Comparison of ENCODE assay signal across 10 mouse cellular contexts in the genomic region with DNA sequence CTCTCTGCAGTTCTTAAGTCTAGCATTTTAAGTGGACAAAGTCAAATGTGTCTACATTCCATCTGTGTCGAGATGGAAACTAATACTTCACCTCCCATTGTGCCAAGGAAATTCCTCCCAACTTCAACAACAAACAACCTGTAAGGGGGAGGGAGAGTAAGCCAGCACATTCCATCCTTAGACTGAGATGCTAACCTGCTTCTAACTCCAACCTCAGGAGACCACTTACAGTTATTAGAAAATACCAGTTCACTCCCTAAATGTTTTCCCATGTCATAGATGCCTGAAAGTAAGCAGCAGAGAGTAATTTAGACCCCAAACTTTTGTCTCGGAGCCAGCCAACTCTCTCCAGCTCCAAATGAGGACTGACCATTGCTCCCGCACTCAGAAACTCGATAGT. TPM values are rescaled to one million over a fixed set of nuclear protein-coding genes. Genes with fewer than 3 reads are reported as not detected.
DNase-seq lines count a peak whose midpoint lies in the region; ATAC-seq and TF ChIP-seq lines count a peak whose summit lies in the region.
"Had no signal": no experiment of that assay in that cellular context is flagged by ENCODE, and none has a peak within 500 bp of the region (broad histone marks: within the 10 kb centered on the region; RNA-seq: fewer than 3 reads in every experiment).

No protein-coding gene starts in this region.

- H3K4me3 ChIP-seq in heart, adult 2 months: peak overlapping the region; percentile 63
- no peak overlapping the region for H3K4me3 ChIP-seq in liver, postnatal 0 days (ENCODE audit: low read depth, low read length)
- H3K4me3 ChIP-seq in liver, embryonic 12.5 days: no peak overlapping the region
- peak overlapping the region; percentile 43 for H3K4me3 ChIP-seq in heart, embryonic 12.5 days
- H3K4me3 ChIP-seq in myocyte: peak overlapping the region; percentile 42
- H3K4me3 ChIP-seq: midbrain, embryonic 13.5 days had no signal

- H3K9ac ChIP-seq in heart, adult 2 months (ENCODE audit: low read depth, low read length): peak overlapping the region; percentile 82
- no peak overlapping the region for H3K9ac ChIP-seq in liver, postnatal 0 days (replicated peaks)
- H3K9ac ChIP-seq in liver, embryonic 12.5 days: no peak overlapping the region
- peak overlapping the region; percentile 57; the same call in 1 of the 2 replicates for H3K9ac ChIP-seq in heart, embryonic 12.5 days
- H3K9ac ChIP-seq: forebrain, postnatal 0 days; midbrain, embryonic 13.5 days had no signal

- 30% methylated on average over 4 of the region's 4 CpGs for WGBS in heart, adult 2 months
- 59% methylated on average over 4 of the region's 4 CpGs for WGBS in liver, postnatal 0 days (ENCODE audit: insufficient replicate concordance)
- WGBS in liver, embryonic 12.5 days (ENCODE audit: insufficient replicate concordance): 51% methylated on average over 4 of the region's 4 CpGs
- WGBS in heart, embryonic 12.5 days: 41% methylated on average over 4 of the region's 4 CpGs

- peaks cover 10% of the 10 kb centered on the region for H3K4me1 ChIP-seq in heart, adult 2 months (ENCODE audit: control insufficient read depth, insufficient read depth, low read length)
- peaks cover 4% of the 10 kb centered on the region; the same call in 1 of the 2 replicates for H3K4me1 ChIP-seq in liver, postnatal 0 days (ENCODE audit: insufficient read depth)
- H3K4me1 ChIP-seq in liver, embryonic 12.5 days: no peaks in the 10 kb centered on the region
- H3K4me1 ChIP-seq in heart, embryonic 12.5 days (replicated peaks): peaks cover 16% of the 10 kb centered on the region
- H3K4me1 ChIP-seq: midbrain, embryonic 13.5 days had no signal

- DNase-seq in heart, adult 2 months: no peak
- DNase-seq in heart, postnatal 10 days: no peak
- DNase-seq in liver, postnatal 0 days: no peak
- DNase-seq in frontal cortex, postnatal 14 days (ENCODE audit: low spot score in 2 of 2): no peak
- no peak for DNase-seq in layer of hippocampus, adult 18-20 months (ENCODE audit: low spot score in 2 of 2)
- DNase-seq: forebrain, postnatal 0 days had no signal

- H3K36me3 ChIP-seq in heart, adult 2 months (ENCODE audit: control insufficient read depth, insufficient read depth, low read length): peaks cover 31% of the 10 kb centered on the region
- H3K36me3 ChIP-seq in liver, postnatal 0 days (replicated peaks; ENCODE audit: insufficient read depth, low read length): no peaks in the 10 kb centered on the region
- no peaks in the 10 kb centered on the region for H3K36me3 ChIP-seq in liver, embryonic 12.5 days
- no peaks in the 10 kb centered on the region for H3K36me3 ChIP-seq in heart, embryonic 12.5 days
- H3K36me3 ChIP-seq in myocyte (ENCODE audit: control insufficient read depth, insufficient read depth): peaks cover 26% of the 10 kb centered on the region
- H3K36me3 ChIP-seq: midbrain, embryonic 13.5 days had no signal

- no peak for TF ChIP-seq EP300 in heart, adult 2 months (IDR thresholded peaks at IDR 0.05; ENCODE audit: insufficient read depth, low read depth, low read length)
- TF ChIP-seq EP300 in liver, postnatal 0 days (IDR thresholded peaks at IDR 0.05; ENCODE audit: low read depth): no peak

- H3K4me2 ChIP-seq in liver, postnatal 0 days (ENCODE audit: low read depth, low read length): no peak overlapping the region
- H3K4me2 ChIP-seq in liver, embryonic 12.5 days: no peak overlapping the region
- peak overlapping the region; percentile 14; the same call in 1 of the 2 replicates for H3K4me2 ChIP-seq in heart, embryonic 12.5 days
- peak overlapping the region; percentile 83 for H3K4me2 ChIP-seq in myocyte (ENCODE audit: low read depth)
- H3K4me2 ChIP-seq: midbrain, embryonic 13.5 days had no signal

- no peak for TF ChIP-seq CTCF in heart, adult 2 months (IDR thresholded peaks at IDR 0.05)
- no peak for TF ChIP-seq CTCF in liver, postnatal 0 days (IDR thresholded peaks at IDR 0.05; ENCODE audit: low read depth)

- no peak; the same call in 1 of the 2 replicates for TF ChIP-seq POLR2A in heart, adult 2 months (IDR thresholded peaks at IDR 0.05; ENCODE audit: insufficient read depth, low read depth, low read length)
- TF ChIP-seq POLR2A in myocyte (IDR thresholded peaks at IDR 0.05; ENCODE audit: insufficient read length, low read depth): no peak

- intact Hi-C loops in heart, adult 2 months (cut with DNase I): loop anchor here (2.0 to 5.0 kb wide), 2 partner anchors 25 to 43 kb away; no protein-coding TSS in a partner anchor
- intact Hi-C loops in heart, postnatal 10 days (cut with DNase I): loop anchor here (2.0 kb wide), 1 partner anchor 27 kb away; no protein-coding TSS in a partner anchor

- no peak for ATAC-seq in liver, postnatal 0 days
- ATAC-seq in liver, embryonic 12.5 days: no peak
- ATAC-seq in heart, embryonic 12.5 days (ENCODE audit: insufficient number of reproducible peaks, low FRiP score): no peak
- ATAC-seq: midbrain, embryonic 13.5 days had no signal

- H3K27ac ChIP-seq in heart, adult 2 months: peak overlapping the region; percentile 90
- peak overlapping the region; percentile 66; the same call in 1 of the 2 replicates for H3K27ac ChIP-seq in liver, postnatal 0 days (ENCODE audit: low read depth)
- H3K27ac ChIP-seq in liver, embryonic 12.5 days: no peak overlapping the region
- peak overlapping the region; percentile 84 for H3K27ac ChIP-seq in heart, embryonic 12.5 days (ENCODE audit: poor library complexity, severe bottlenecking)
- H3K27ac ChIP-seq: midbrain, embryonic 13.5 days had no signal

- peak overlapping the region; percentile 25 for H3ac ChIP-seq in myocyte (ENCODE audit: control insufficient read depth, insufficient read length)

- H3K9me3 ChIP-seq in liver, postnatal 0 days (ENCODE audit: low read length): no peaks in the 10 kb centered on the region
- no peaks in the 10 kb centered on the region for H3K9me3 ChIP-seq in liver, embryonic 12.5 days (replicated peaks)
- H3K9me3 ChIP-seq in heart, embryonic 12.5 days (replicated peaks): no peaks in the 10 kb centered on the region
- H3K9me3 ChIP-seq: midbrain, embryonic 13.5 days had no signal

- H3K27me3 ChIP-seq in heart, adult 2 months (ENCODE audit: control insufficient read depth, insufficient read depth, low read length): no peaks in the 10 kb centered on the region
- no peaks in the 10 kb centered on the region for H3K27me3 ChIP-seq in liver, postnatal 0 days (ENCODE audit: insufficient read depth, low read length)
- H3K27me3 ChIP-seq in liver, embryonic 12.5 days (replicated peaks): no peaks in the 10 kb centered on the region
- no peaks in the 10 kb centered on the region for H3K27me3 ChIP-seq in heart, embryonic 12.5 days (replicated peaks)
- no peaks in the 10 kb centered on the region for H3K27me3 ChIP-seq in myocyte (ENCODE audit: control insufficient read depth, insufficient read depth, insufficient read length)
- H3K27me3 ChIP-seq: midbrain, embryonic 13.5 days had no signal

- H3K79me2 ChIP-seq in heart, adult 2 months (replicated peaks; ENCODE audit: control insufficient read depth, insufficient read depth, low read length): no peaks in the 10 kb centered on the region
- H3K79me2 ChIP-seq in myocyte (ENCODE audit: control insufficient read depth, insufficient read depth): peaks cover 41% of the 10 kb centered on the region

TF ChIP-seq in myocyte, 11 proteins besides CTCF, POLR2A, EP300 and RAD21:
- TF ChIP-seq POLR2AphosphoS2 (IDR thresholded peaks at IDR 0.05; ENCODE audit: insufficient read length, low read depth) (no peak), TCF3 (IDR thresholded peaks at IDR 0.05; ENCODE audit: insufficient read length, low read depth) (no peak), MYOD1 (IDR thresholded peaks at IDR 0.05; ENCODE audit: control insufficient read depth in 1 of 3, insufficient read length in 2 of 3, low read depth in 2 of 3) (no peak), MAX (IDR thresholded peaks at IDR 0.05; ENCODE audit: low read depth) (no peak), SRF (IDR thresholded peaks at IDR 0.05; ENCODE audit: control insufficient read depth, insufficient read length, low read depth) (no peak), REST (IDR thresholded peaks at IDR 0.05; ENCODE audit: insufficient read depth, insufficient read length) (no peak), TCF12 (IDR thresholded peaks at IDR 0.05; ENCODE audit: insufficient read depth, poor library complexity, severe bottlenecking) (no peak), CEBPB (IDR thresholded peaks at IDR 0.05; ENCODE audit: insufficient read depth, poor library complexity, severe bottlenecking) (no peak), E2F4 (IDR thresholded peaks at IDR 0.05; ENCODE audit: insufficient read depth) (no peak), MYOG (IDR thresholded peaks at IDR 0.05; ENCODE audit: control insufficient read depth in 1 of 3, insufficient read depth in 1 of 3, insufficient read length in 2 of 3, low read depth in 2 of 3) (no peak), USF1 (IDR thresholded peaks at IDR 0.05; ENCODE audit: low read depth) (no peak)
TF ChIP-seq in myocyte: peak in this region for 0.

RNA-seq across cellular contexts. Expression of gene Tm4sf1, which starts 7.9 kb away (rescaled TPM):
- total RNA-seq in heart, adult 2 months (2021): 10 to 100 TPM; 78.5 to 84.6 TPM
- 148 and 297 TPM in 2 replicates for polyA plus RNA-seq in heart, adult 2 months (2012; rRNA removed)
- 100 to 1,000 TPM; 107 to 124 TPM for total RNA-seq in heart, postnatal 10 days (2021)
- polyA plus RNA-seq in liver, postnatal 0 days (2015; fragmentation: Nextera tagmentation; extraction: Ambion mirVana): 26.9 and 29.5 TPM in 2 replicates
- 10.9 and 12.5 TPM in 2 replicates for polyA plus RNA-seq in liver, embryonic 12.5 days (2016; fragmentation: Nextera tagmentation; extraction: Ambion mirVana)
- 166 and 176 TPM in 2 replicates for polyA plus RNA-seq in heart, embryonic 12.5 days (2016; fragmentation: Nextera tagmentation; extraction: Ambion mirVana)
- polyA plus RNA-seq in myocyte (2012; fragmentation: generic; extraction: Trizol): 119 TPM
- total RNA-seq in layer of hippocampus, adult 18-20 months (2021): 10 to 100 TPM; 14.3 to 14.8 TPM

Comparison
In these comparisons a context has a peak if more than half of its experiments do, and no peak if none do; other contexts are left out.
1. H3K4me3 ChIP-seq: peak in heart, adult 2 months (single experiment), heart, embryonic 12.5 days (single experiment) and myocyte (single experiment); none in liver, postnatal 0 days (single experiment) and liver, embryonic 12.5 days (single experiment).
2. H3K9ac ChIP-seq: peak in heart, adult 2 months (single experiment) and heart, embryonic 12.5 days (single experiment); none in liver, postnatal 0 days (single experiment) and liver, embryonic 12.5 days (single experiment).
3. H3K4me2 ChIP-seq: peak in heart, embryonic 12.5 days (single experiment) and myocyte (single experiment); none in liver, postnatal 0 days (single experiment) and liver, embryonic 12.5 days (single experiment).